Mouse (Mus musculus) stomach, embryonic 16.5 days (tissue): ENCODE measurements around the gene Clcnkb. TPM values are rescaled to one million over a fixed set of nuclear protein-coding genes. Genes with fewer than 3 reads are reported as not detected.
A peak's percentile ranks its signal among the peaks of the same experiment; 100 is the strongest.

Experiments
- ATAC-seq: fragments of 200-750 bp; cut with Nextera tagmentation; 2 replicates; pipeline ENCODE4 v1.8.0; 2017; ENCODE audit warnings: moderate number of reproducible peaks, moderate TSS enrichment; ENCODE audit not compliant: insufficient read depth, low FRiP score
- H3K27ac ChIP-seq: fragments of 300-500 bp; sonication (generic); 2 replicates; pipeline ENCODE4 v1.5.1; 2014; ENCODE audit warnings: low read length
- H3K27me3 ChIP-seq: fragments of 300-500 bp; sonication (generic); 2 replicates; pipeline ENCODE4 v1.6.1; 2014; ENCODE audit warnings: low read length, control low read depth, mixed read lengths; ENCODE audit not compliant: control insufficient read depth, insufficient read depth
- H3K36me3 ChIP-seq: fragments of 300-500 bp; sonication (generic); 2 replicates; pipeline ENCODE4 v1.6.1; 2014; ENCODE audit warnings: low read length; ENCODE audit not compliant: control insufficient read depth, insufficient read depth
- H3K4me1 ChIP-seq: fragments of 300-500 bp; sonication (generic); 2 replicates; pipeline ENCODE4 v1.6.1; 2014; ENCODE audit warnings: low read length, control low read depth, mixed read lengths; ENCODE audit not compliant: control insufficient read depth, insufficient read depth
- H3K4me2 ChIP-seq: fragments of 300-500 bp; sonication (generic); 2 replicates; pipeline ENCODE4 v1.6.1; 2014; ENCODE audit warnings: low read depth, low read length, mixed read lengths
- H3K4me3 ChIP-seq: fragments of 300-500 bp; sonication (generic); replicated peaks from 2 replicates; pipeline ENCODE4 v1.5.1; 2014; ENCODE audit warnings: mild to moderate bottlenecking, low read length
- H3K9ac ChIP-seq: fragments of 300-500 bp; sonication (generic); 2 replicates; pipeline ENCODE4 v1.6.1; 2014; ENCODE audit warnings: low read length
- H3K9me3 ChIP-seq: fragments of 300-500 bp; sonication (generic); replicated peaks from 2 replicates; pipeline ENCODE4 v1.6.1; 2016; ENCODE audit warnings: low read length, control low read depth; ENCODE audit not compliant: control insufficient read depth
- WGBS: fragments of 180-500 bp; shearing (Covaris S2); extraction: QIAGEN DNeasy Blood & Tissue Kit; methylation state at CpG from one replicate; pipeline ENCODE4 v1.1.7; 2014; 5-methylcytosine and 5-hydroxymethylcytosine counted together
- polyA plus RNA-seq: library from polyadenylated mRNA; unstranded; fragments of >200 nt; fragmentation: Nextera tagmentation; extraction: Ambion mirVana; gene quantifications from 2 replicates; pipeline ENCODE4 v1.2.1, GENCODE M21; 2015

Gene Clcnkb
- polyA plus RNA-seq, 1 experiment from 2014 or later: not detected

DNA sequence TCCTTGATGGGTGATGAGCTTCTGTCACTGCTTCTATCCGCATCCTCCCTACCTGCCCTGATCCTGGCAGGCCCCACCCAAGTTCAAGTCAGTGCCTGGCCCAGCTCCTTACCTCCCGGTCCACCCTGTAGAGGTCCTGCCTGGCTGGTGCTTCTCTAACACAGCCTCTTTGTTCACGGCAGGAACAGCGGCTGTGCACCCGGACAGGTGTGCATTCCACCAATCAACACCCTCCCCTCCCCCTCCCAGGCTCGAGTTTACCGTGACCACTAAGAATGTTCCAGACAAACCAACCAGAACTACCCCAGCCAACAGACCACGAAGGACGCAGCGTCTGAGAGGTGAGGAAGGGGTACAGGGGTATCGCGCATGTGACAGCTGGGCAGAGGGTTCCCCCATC, 17.3 kb downstream of the Clcnkb start, which contains the start of gene Clcnka:
Clcnka (minus strand) TSS at position 180 of the 400 bp plus-strand sequence.
- ATAC-seq: no peak
- H3K4me3 ChIP-seq: no peak within 1 kb of the TSS
- H3K27me3 ChIP-seq: peaks cover under 1% of the 10 kb centered on the region; the same call in 1 of the 2 replicates
- H3K4me1 ChIP-seq: peaks cover 4% of the 10 kb centered on the region
- H3K27ac ChIP-seq: no peak within 1 kb of the TSS
- H3K9ac ChIP-seq: no peak within 1 kb of the TSS
- no peaks in the 10 kb centered on the region for H3K36me3 ChIP-seq
- no peaks in the 10 kb centered on the region for H3K9me3 ChIP-seq
- no peak within 1 kb of the TSS for H3K4me2 ChIP-seq
- 50% methylated on average over 12 of the region's 12 CpGs for WGBS

DNA sequence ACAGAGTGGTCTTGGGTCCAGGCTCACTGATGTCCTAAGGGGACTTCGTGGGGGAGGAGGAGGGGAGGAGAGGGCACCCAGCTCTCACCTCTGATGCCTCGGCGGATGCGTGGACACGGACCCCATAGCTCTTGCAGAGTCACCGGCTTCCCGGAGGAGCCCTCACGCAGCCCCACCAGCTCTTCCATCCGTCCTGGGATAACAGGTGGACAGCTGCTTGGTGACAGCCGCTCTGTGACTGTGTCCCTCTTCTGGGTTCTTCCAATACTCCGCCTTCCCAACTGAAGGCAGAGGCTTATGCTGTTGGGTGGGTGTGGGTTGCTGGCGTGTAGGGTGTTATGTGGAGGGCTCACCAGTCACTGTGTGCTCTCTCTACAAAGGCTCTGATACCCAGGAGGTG, 18.0 kb downstream of the Clcnkb start:
- H3K9ac ChIP-seq: no peak overlapping the region
- H3K4me3 ChIP-seq: no peak overlapping the region
- ATAC-seq: no peak
- no peak overlapping the region for H3K4me2 ChIP-seq
- WGBS: 74% methylated on average over 12 of the region's 12 CpGs
- H3K4me1 ChIP-seq: peaks cover 4% of the 10 kb centered on the region
- no peaks in the 10 kb centered on the region for H3K27me3 ChIP-seq
- no peaks in the 10 kb centered on the region for H3K36me3 ChIP-seq
- no peaks in the 10 kb centered on the region for H3K9me3 ChIP-seq
- no peak overlapping the region for H3K27ac ChIP-seq

DNA sequence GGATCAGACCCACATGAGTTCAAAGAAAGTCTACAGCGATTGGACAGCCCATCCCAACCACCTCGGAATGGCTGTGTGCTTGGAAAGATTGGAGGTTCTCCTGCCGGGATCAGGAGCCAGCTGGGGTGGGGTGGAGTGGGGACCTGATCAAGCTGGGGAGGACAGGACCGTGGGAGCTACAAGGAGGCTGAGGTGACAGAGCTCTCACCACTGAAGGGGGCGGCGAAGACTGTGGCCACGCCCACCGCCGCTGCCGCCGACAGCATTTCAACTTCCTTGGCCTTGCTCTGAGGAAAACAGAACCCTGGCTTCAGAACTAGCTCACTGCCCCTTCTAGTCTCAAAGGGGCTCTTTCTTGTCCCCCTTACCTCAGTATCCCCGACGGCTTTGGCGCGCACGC, 21.1 kb downstream of the Clcnkb start:
- H3K9ac ChIP-seq: peak overlapping the region; percentile 54
- WGBS: 20% methylated on average over 16 of the region's 16 CpGs
- peaks cover 4% of the 10 kb centered on the region for H3K4me1 ChIP-seq
- no peaks in the 10 kb centered on the region for H3K27me3 ChIP-seq
- no peaks in the 10 kb centered on the region for H3K9me3 ChIP-seq
- peak overlapping the region; percentile 36 for H3K4me2 ChIP-seq
- peak overlapping the region; percentile 8 for H3K4me3 ChIP-seq
- no peak overlapping the region for H3K27ac ChIP-seq
- no peaks in the 10 kb centered on the region for H3K36me3 ChIP-seq
- no peak for ATAC-seq

DNA sequence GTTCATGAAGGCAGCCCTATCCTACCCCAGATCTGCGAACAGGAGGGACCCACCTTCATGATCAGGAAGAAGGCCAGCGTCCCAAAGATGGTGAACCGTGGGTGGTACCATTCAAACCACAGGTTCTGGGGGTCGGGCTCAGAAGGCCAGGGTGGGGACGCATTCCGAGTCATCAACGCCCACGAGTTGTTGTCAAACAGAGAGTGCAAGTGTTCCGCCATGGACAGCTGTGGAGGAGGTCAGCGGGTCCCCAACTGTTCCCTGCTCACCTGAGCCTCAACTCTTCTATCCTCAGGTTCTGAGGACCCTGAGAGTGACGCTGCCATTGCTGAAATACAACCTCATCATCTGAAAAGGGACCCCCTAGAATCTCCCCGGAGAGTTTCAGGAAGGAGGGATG, 24.5 kb downstream of the Clcnkb start:
- H3K4me2 ChIP-seq: no peak overlapping the region
- no peak overlapping the region for H3K4me3 ChIP-seq
- H3K27me3 ChIP-seq: no peaks in the 10 kb centered on the region
- 75% methylated on average over 12 of the region's 12 CpGs for WGBS
- no peak overlapping the region for H3K9ac ChIP-seq
- no peak for ATAC-seq
- no peaks in the 10 kb centered on the region for H3K36me3 ChIP-seq
- H3K9me3 ChIP-seq: no peaks in the 10 kb centered on the region
- no peak overlapping the region for H3K27ac ChIP-seq
- peaks cover 4% of the 10 kb centered on the region for H3K4me1 ChIP-seq

DNA sequence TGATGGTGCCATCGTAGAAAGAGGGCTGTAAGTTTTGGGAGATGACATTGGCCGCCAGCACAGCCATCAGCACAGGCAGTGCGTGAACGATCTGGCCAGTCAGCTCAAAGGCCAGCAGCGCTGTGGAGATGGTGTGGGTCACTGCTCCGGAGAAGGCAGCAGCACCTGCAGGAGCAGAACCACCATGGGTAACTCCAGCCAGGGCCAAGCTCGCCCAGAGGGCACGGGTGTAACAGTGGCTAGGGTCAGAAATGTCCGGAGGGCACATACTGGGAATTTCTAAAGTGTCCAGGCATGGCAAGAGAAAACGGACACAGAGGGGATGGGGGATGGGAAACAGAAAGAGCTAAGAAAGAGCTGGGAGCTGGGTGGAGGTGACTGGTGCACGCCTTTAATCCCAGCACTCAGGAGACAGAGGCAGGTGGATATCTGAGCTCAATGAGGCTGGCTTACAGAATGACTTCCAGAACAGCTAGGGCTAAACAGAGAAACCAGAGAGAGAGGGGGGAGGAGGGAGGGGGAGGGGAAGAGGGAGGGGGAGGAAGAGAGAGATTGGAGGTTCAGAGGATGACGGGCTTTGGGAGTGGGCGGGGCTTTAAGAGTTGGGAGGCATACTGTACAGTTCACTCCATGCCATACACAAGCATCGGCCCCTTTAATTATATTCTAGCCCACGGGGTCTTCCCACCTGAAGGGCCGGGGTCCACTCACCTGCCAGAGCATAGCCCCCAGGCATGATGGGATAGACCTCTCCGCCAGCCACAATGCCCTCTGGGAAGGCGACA, 26.3 kb downstream of the Clcnkb start:
- Histone ChIP-seq H3K4me3 (no peak overlapping the region), H3K9me3 (no peaks in the 10 kb centered on the region), H3K4me1 (0 out of 2 replicates have a peak, but pooled peaks cover under 1% of the 10 kb centered on the region), H3K36me3 (no peaks in the 10 kb centered on the region), H3K4me2 (no peak overlapping the region), H3K9ac (no peak overlapping the region), H3K27me3 (no peaks in the 10 kb centered on the region), H3K27ac (no peak overlapping the region)
- no peak for ATAC-seq
- WGBS: 69% methylated on average over 18 of the region's 18 CpGs

DNA sequence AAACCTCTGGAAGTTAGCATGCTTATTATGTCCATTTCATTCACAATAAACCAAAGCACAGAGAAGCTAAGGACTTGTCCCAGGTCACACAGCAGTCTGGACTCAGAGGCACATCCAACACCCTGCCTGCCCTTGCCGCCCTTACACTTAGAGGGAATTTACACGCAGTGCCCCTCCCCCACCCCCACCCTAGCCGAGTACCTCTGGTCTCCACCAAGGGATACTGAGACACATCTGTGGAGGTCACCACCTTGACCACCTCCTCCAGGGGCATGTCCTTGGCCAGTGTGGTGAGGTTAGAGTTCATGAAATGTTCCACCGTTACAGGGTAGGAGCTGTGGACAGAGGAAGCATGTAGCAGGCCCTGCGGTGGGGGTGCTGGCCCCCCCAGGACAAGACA, 27.9 kb downstream of the Clcnkb start:
- Histone ChIP-seq H3K27me3 (peaks cover 14% of the 10 kb centered on the region), H3K4me2 (no peak overlapping the region), H3K4me1 (no peaks in the 10 kb centered on the region), H3K4me3 (no peak overlapping the region), H3K36me3 (no peaks in the 10 kb centered on the region), H3K9me3 (no peaks in the 10 kb centered on the region), H3K9ac (no peak overlapping the region), H3K27ac (no peak overlapping the region)
- 61% methylated on average over 5 of the region's 5 CpGs for WGBS
- ATAC-seq: no peak

DNA sequence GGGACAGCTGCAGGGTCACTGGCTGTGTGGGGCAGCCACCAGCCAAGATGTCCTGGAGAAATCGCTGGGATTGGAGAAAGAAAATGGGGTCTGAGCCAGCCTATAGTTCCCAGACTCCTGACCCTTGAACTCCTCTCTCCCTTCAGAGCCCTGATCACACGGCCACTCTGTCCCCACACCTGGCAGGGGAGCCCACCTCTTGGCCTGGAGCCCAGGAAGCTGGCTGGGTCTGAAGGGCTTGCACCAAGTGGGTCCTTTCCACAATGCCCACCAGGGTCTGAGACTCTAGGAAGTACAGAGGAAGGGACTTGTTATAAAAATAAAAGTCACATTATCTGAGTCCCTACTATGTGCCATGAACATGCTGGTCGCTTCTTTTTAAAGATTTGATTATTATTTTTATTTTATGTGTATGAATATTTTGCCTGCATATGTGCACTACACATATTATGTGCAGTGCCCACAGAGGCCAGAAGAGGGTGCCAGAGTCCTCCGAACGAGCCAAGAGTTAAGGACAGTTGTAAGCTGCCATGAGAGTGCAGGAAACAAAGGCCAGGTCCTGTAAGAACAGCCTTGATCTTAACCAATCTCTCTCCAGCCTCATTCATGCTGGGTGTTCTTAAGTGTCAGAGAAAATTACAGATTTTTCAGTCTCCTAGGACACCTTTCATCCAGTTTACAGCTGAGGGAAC, 28.6 kb downstream of the Clcnkb start:
- peaks cover 19% of the 10 kb centered on the region for H3K27me3 ChIP-seq
- H3K4me3 ChIP-seq: no peak overlapping the region
- H3K27ac ChIP-seq: no peak overlapping the region
- ATAC-seq: no peak
- WGBS: 24% methylated on average over 5 of the region's 5 CpGs
- H3K9me3 ChIP-seq: no peaks in the 10 kb centered on the region
- no peaks in the 10 kb centered on the region for H3K36me3 ChIP-seq
- H3K4me1 ChIP-seq: peaks cover 7% of the 10 kb centered on the region
- H3K4me2 ChIP-seq: no peak overlapping the region
- no peak overlapping the region for H3K9ac ChIP-seq

DNA sequence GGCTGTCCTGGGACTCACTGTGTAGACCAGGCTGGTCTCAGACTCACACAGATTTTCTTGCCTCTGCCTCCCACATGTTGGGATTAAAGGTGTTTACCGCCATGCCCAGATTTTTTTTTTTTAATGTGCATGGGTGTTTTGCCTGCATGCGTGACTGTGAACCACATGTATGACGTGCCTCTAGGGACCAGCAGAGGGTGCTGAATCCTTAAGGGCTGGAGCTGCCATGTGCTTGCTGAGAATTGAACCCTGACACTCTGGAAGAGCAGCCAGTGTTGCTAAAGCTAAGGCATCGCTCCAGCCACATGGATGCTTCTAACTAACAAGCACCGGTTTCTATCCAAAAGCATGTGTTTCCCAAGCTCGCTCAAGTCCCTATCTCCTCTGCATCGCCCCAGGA, 29.7 kb downstream of the Clcnkb start:
- Histone ChIP-seq H3K4me1 (peaks cover 9% of the 10 kb centered on the region), H3K36me3 (no peaks in the 10 kb centered on the region), H3K27me3 (peaks cover 24% of the 10 kb centered on the region), H3K9ac (no peak overlapping the region), H3K27ac (no peak overlapping the region), H3K4me2 (no peak overlapping the region), H3K9me3 (no peaks in the 10 kb centered on the region), H3K4me3 (no peak overlapping the region)
- 74% methylated on average over 7 of the region's 7 CpGs for WGBS
- ATAC-seq: no peak

DNA sequence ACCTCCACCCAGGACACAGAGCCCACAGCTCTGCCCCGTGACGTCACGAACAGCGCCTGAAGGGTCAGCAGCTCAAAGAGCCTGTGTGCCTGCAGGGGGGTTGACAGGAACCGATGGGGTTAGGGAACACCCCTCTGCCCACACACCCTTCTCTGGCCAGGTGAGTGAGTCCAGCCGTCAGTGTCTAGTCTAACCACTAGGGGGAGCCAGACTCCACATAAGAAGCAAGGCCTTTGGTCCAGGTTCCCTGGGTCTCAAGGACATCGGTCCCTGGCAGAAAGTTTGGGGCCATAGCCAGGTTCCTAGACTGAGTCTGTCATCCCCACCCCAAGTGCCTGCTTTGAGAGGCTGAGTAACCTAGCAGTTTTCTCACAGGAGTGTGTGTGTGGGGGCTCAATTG, 30.5 kb downstream of the Clcnkb start:
- H3K4me2 ChIP-seq: no peak overlapping the region
- 1% methylated on average over 7 of the region's 7 CpGs for WGBS
- no peak overlapping the region for H3K4me3 ChIP-seq
- H3K4me1 ChIP-seq: peaks cover 9% of the 10 kb centered on the region
- H3K9ac ChIP-seq: no peak overlapping the region
- peaks cover 24% of the 10 kb centered on the region for H3K27me3 ChIP-seq
- H3K9me3 ChIP-seq: no peaks in the 10 kb centered on the region
- no peak for ATAC-seq
- no peak overlapping the region for H3K27ac ChIP-seq
- H3K36me3 ChIP-seq: no peaks in the 10 kb centered on the region
